Mouse (Mus musculus) cortical plate, adult 2 months (tissue): ENCODE data around the gene Klhdc1. TPM values are rescaled to one million over a fixed set of nuclear protein-coding genes. Genes with fewer than 3 reads are reported as not detected.

Experiments
- H3K27ac ChIP-seq: fragments of 200-500 bp; 2 replicates; pipeline ENCODE4 v1.5.1; 2012; ENCODE audit warnings: low read length, control low read depth, inconsistent platforms; ENCODE audit not compliant: insufficient read depth
- H3K4me1 ChIP-seq: fragments of 200-500 bp; 2 replicates; pipeline ENCODE4 v1.6.1; 2011; ENCODE audit warnings: low read length; ENCODE audit not compliant: control insufficient read depth, insufficient read depth
- H3K4me3 ChIP-seq: fragments of 200-500 bp; 2 replicates; pipeline ENCODE4 v1.5.1; 2011; ENCODE audit warnings: mild to moderate bottlenecking, low read length, control low read depth; ENCODE audit not compliant: insufficient read depth
- CTCF ChIP-seq: fragments of 200-500 bp; IDR thresholded peaks from 2 replicates; pipeline ENCODE4 v1.5.1; 2011; ENCODE audit warnings: mild to moderate bottlenecking, control low read depth, low read length; ENCODE audit not compliant: insufficient read depth; ENCODE audit errors: extremely low read depth
- POLR2A ChIP-seq: fragments of 200-500 bp; IDR thresholded peaks from 2 replicates; pipeline ENCODE4 v1.6.1; 2011; ENCODE audit warnings: mild to moderate bottlenecking, low read length, control low read depth; ENCODE audit not compliant: insufficient read depth; ENCODE audit errors: extremely low read depth
- polyA plus RNA-seq: library from polyadenylated mRNA; depleted of rRNA; stranded (reverse); fragments of >200 nt; gene quantifications from 2 replicates; pipeline ENCODE4 v1.2.3, GENCODE M21; 2012

Gene Klhdc1
- polyA plus RNA-seq, 1 experiment, result 11.5 TPM

- no peak overlapping the region for H3K4me3 ChIP-seq
- H3K4me1 ChIP-seq, result no peaks in the 10 kb centered on the region
- H3K27ac ChIP-seq, result no peak overlapping the region
- TF ChIP-seq POLR2A (no peak), CTCF (no peak)
Observed at GRCm38 (mm10) chr12:69207396-69207795, 33.6 kb upstream of the Klhdc1 start.

- TF ChIP-seq POLR2A (no peak), CTCF (no peak)
- Histone ChIP-seq H3K27ac (no peak overlapping the region), H3K4me3 (no peak overlapping the region), H3K4me1 (no peaks in the 10 kb centered on the region)
Observed at GRCm38 (mm10) chr12:69207926-69208325, 33.0 kb upstream of the Klhdc1 start.

DNA sequence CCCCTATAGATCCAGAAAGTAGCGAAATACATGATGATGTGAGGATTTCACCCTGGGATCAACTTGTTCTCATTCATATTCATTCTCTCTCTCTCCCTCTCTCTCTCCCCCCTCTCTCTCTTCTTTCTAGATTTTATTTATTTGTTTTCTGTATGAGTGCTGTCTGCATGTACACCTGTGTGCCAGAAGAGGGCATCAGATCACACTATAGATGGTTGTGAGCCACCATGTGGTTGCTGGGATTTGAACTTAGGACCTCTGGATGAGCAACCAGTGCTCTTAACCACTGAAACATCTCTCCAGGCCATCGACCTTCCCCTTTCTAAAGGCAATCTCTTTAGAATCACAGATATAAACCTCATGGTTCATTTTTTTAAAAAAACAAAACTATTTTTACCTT lies 32.5 kb upstream of the Klhdc1 start:
- no peaks in the 10 kb centered on the region for H3K4me1 ChIP-seq
- no peak overlapping the region for H3K4me3 ChIP-seq
- H3K27ac ChIP-seq, result no peak overlapping the region
- TF ChIP-seq CTCF (no peak), POLR2A (no peak)

DNA sequence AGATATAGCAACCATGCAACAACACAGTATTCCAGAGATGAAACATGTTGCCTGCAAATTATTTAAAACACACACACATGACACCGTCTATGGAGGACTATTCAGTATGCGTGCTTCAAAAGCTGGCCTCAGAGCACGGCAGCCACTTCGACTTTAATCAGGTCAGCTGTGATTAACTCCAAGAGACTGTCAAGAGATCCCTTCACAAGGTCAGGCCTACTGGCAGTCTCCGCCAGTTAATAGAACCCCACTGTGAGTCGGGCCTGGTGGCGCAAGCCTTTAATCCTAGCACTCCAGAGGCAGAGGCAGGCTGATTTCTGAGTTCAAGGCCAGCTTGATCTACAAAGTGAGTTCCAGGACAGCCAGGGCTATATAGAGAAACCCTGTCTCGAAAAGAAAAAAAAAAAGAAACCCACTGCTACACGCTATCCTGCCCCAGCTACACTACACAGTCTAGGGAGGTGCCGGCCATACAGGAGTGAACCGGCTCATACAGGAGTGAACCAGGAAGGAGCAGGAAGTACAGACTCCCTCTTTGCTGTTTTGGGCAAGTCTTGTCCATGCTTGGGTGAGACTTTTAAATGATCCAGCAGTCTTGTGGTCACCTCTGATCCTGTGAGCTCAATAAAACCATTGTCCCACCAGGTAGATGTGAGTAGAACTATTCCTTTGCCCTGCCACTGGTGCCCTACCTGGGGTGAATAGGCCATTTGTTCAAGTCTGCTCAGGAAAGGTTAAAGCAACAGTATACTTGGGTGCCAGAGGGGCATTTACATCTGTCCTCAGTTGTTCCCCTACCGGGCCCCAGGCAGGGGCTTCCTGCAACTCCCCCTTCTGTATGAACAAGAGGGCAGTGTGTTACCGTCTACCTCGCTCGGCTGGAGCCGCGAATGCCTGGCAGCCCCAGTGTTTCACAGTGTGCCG lies 30.7 kb upstream of the Klhdc1 start:
- no peak overlapping the region for H3K4me3 ChIP-seq
- H3K27ac ChIP-seq, result no peak overlapping the region
- no peaks in the 10 kb centered on the region for H3K4me1 ChIP-seq
- no peak for TF ChIP-seq CTCF
- TF ChIP-seq POLR2A, result no peak

- TF ChIP-seq CTCF (peak; percentile 32; the same call in 1 of the 2 replicates), POLR2A (no peak)
- no peaks in the 10 kb centered on the region for H3K4me1 ChIP-seq
- no peak overlapping the region for H3K4me3 ChIP-seq
- no peak overlapping the region for H3K27ac ChIP-seq
Observed at GRCm38 (mm10) chr12:69211057-69211456, 29.9 kb upstream of the Klhdc1 start.

GRCm38 (mm10) chr12:69213186-69213777 lies 27.7 kb upstream of the Klhdc1 start:
- Histone ChIP-seq H3K27ac (no peak overlapping the region), H3K4me1 (no peaks in the 10 kb centered on the region), H3K4me3 (no peak overlapping the region)
- TF ChIP-seq CTCF, result no peak
- no peak for TF ChIP-seq POLR2A

- TF ChIP-seq POLR2A (no peak), CTCF (no peak)
- H3K4me1 ChIP-seq, result no peaks in the 10 kb centered on the region
- H3K4me3 ChIP-seq, result no peak overlapping the region
- no peak overlapping the region for H3K27ac ChIP-seq
Observed at GRCm38 (mm10) chr12:69214393-69214792, 26.6 kb upstream of the Klhdc1 start.

- no peak for TF ChIP-seq POLR2A
- no peak for TF ChIP-seq CTCF
- no peak overlapping the region for H3K27ac ChIP-seq
- H3K4me3 ChIP-seq, result no peak overlapping the region
- no peaks in the 10 kb centered on the region for H3K4me1 ChIP-seq
Observed at GRCm38 (mm10) chr12:69215000-69215785, 25.8 kb upstream of the Klhdc1 start.

- no peaks in the 10 kb centered on the region for H3K4me1 ChIP-seq
Observed at GRCm38 (mm10) chr12:69216587-69216986, 24.4 kb upstream of the Klhdc1 start.

More at GRCm38 (mm10) chr12:69216587-69216986, 24.4 kb upstream of the Klhdc1 start:
- TF ChIP-seq POLR2A (no peak), CTCF (no peak)
- H3K4me3 ChIP-seq, result no peak overlapping the region
- H3K27ac ChIP-seq, result no peak overlapping the region
